Mouse (Mus musculus): ENCODE data around the gene Mmp24. TPM values are rescaled to one million over a fixed set of nuclear protein-coding genes. Genes with fewer than 3 reads are reported as not detected.

Mmp24 gene
- polyA plus RNA-seq, 1 experiment: 0.08 TPM

DNA sequence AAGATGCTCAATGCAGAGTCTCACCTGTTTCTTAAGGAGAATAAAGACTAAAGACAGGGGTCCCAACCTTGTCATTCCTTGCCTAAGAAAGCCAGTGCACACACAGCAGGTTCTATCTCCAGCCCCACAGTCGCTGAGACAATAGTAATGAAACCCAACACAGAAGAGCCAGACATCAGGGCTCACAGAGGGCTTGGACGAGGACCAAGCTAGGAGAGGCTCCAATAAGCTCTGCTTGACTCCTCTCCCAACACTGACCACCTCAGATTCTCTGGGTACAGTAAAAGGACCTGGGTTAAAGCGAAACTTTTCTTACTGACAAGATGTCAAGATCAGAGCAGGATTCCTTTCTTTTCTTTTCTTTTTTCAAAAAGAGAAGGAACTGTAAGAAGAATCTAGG, 23.5 kb downstream of the Mmp24 start:
- no peak for DNase-seq
- WGBS: 62% methylated on average over 3 of the region's 3 CpGs
- TF ChIP-seq CTCF (IDR thresholded peaks at IDR 0.05; ENCODE audit: borderline replicate concordance, control insufficient read depth, extremely low read depth, insufficient read depth, low read length, poor library complexity): no peak
- no peak for TF ChIP-seq POLR2A (IDR thresholded peaks at IDR 0.05; ENCODE audit: control insufficient read depth, extremely low read depth, insufficient read depth, low read length, poor library complexity)
- Histone ChIP-seq H3K36me3 (ENCODE audit: control insufficient read depth, insufficient read depth, low read length) (no peaks in the 10 kb centered on the region), H3K4me3 (ENCODE audit: control insufficient read depth, insufficient read depth, low read length) (no peak overlapping the region), H3K27me3 (ENCODE audit: control insufficient read depth, insufficient read depth, low read length) (no peaks in the 10 kb centered on the region), H3K4me1 (replicated peaks; ENCODE audit: control insufficient read depth, insufficient read depth, low read length) (no peaks in the 10 kb centered on the region), H3K27ac (ENCODE audit: control insufficient read depth, insufficient read depth, low read length) (no peak overlapping the region)

DNA sequence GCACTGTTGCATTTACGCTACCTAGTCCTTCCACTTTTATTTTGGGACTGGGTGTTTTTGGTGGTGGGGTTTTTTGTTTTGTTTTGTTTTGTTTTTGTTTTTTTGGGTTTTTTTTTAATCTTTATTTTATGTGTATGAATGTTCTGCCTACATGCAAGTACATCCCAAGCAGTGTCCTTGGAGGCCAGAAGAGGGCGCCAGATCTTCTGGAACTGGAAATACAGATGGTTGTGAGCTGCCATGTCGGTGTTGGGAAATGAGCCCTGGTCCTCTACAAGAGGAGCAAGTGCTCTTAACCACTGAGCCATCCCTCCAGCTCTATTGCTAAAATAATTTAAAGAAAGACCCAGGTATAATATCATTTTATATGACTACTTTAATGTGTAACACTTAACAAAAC, 27.6 kb downstream of the Mmp24 start:
- Histone ChIP-seq H3K27me3 (ENCODE audit: control insufficient read depth, insufficient read depth, low read length) (no peaks in the 10 kb centered on the region), H3K4me1 (replicated peaks; ENCODE audit: control insufficient read depth, insufficient read depth, low read length) (no peaks in the 10 kb centered on the region), H3K4me3 (ENCODE audit: control insufficient read depth, insufficient read depth, low read length) (no peak overlapping the region), H3K27ac (ENCODE audit: control insufficient read depth, insufficient read depth, low read length) (no peak overlapping the region), H3K36me3 (ENCODE audit: control insufficient read depth, insufficient read depth, low read length) (no peaks in the 10 kb centered on the region)
- TF ChIP-seq POLR2A (IDR thresholded peaks at IDR 0.05; ENCODE audit: control insufficient read depth, extremely low read depth, insufficient read depth, low read length, poor library complexity): no peak
- TF ChIP-seq CTCF (IDR thresholded peaks at IDR 0.05; ENCODE audit: borderline replicate concordance, control insufficient read depth, extremely low read depth, insufficient read depth, low read length, poor library complexity): no peak
- DNase-seq: peak; percentile 29
- 70% methylated on average over 3 of the region's 3 CpGs for WGBS

- TF ChIP-seq POLR2A (IDR thresholded peaks at IDR 0.05; ENCODE audit: control insufficient read depth, extremely low read depth, insufficient read depth, low read length, poor library complexity): no peak
- TF ChIP-seq CTCF (IDR thresholded peaks at IDR 0.05; ENCODE audit: borderline replicate concordance, control insufficient read depth, extremely low read depth, insufficient read depth, low read length, poor library complexity): no peak
- no peak for DNase-seq
- 78% methylated on average over 5 of the region's 5 CpGs for WGBS
- H3K36me3 ChIP-seq (ENCODE audit: control insufficient read depth, insufficient read depth, low read length): no peaks in the 10 kb centered on the region
- no peak overlapping the region for H3K4me3 ChIP-seq (ENCODE audit: control insufficient read depth, insufficient read depth, low read length)
- no peaks in the 10 kb centered on the region for H3K4me1 ChIP-seq (replicated peaks; ENCODE audit: control insufficient read depth, insufficient read depth, low read length)
- H3K27me3 ChIP-seq (ENCODE audit: control insufficient read depth, insufficient read depth, low read length): no peaks in the 10 kb centered on the region
- H3K27ac ChIP-seq (ENCODE audit: control insufficient read depth, insufficient read depth, low read length): no peak overlapping the region
These were observed 28.9 kb downstream of the Mmp24 start for GRCm38 (mm10) chr2:155804053-155804452.

DNA sequence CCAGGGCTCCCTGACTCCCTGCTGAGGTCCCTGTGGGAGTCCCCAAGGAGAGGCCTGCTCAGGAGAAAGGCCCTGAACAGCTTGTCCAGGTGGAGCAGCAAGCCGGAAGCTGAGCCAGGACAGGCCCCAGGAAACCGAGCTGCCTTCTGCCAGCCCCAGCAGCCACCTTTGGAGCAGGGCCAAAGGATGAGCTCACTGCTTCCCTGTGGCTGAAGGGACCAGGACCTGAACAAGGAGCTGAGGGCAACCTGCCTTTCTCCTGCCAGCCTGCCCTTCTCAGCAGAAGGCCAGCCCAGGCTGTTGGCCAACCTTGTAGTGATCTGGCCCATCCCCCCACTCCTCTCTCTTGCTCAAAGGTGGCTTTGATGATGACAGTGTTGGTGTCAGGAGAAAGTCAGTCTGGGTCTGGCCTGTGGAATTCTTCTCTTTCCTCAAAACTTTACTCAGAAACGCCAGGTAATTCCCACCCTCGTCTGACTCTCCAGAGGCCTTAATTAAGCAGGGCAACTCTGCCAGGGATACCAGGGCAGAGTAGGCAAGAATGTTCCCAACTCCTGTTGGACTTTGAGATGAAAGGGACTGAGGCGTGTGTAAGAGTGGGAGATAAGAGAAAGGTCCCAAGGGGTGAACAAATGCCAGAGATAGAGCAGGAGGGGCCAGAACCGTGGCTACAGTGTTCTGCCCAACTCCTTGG, 30.2 kb downstream of the Mmp24 start:
- WGBS: 72% methylated on average over 6 of the region's 6 CpGs
- Histone ChIP-seq H3K36me3 (ENCODE audit: control insufficient read depth, insufficient read depth, low read length) (no peaks in the 10 kb centered on the region), H3K4me1 (replicated peaks; ENCODE audit: control insufficient read depth, insufficient read depth, low read length) (no peaks in the 10 kb centered on the region), H3K27me3 (ENCODE audit: control insufficient read depth, insufficient read depth, low read length) (no peaks in the 10 kb centered on the region), H3K27ac (ENCODE audit: control insufficient read depth, insufficient read depth, low read length) (no peak overlapping the region), H3K4me3 (ENCODE audit: control insufficient read depth, insufficient read depth, low read length) (no peak overlapping the region)
- DNase-seq: no peak
- TF ChIP-seq POLR2A (IDR thresholded peaks at IDR 0.05; ENCODE audit: control insufficient read depth, extremely low read depth, insufficient read depth, low read length, poor library complexity) (no peak), CTCF (IDR thresholded peaks at IDR 0.05; ENCODE audit: borderline replicate concordance, control insufficient read depth, extremely low read depth, insufficient read depth, low read length, poor library complexity) (no peak)

DNA sequence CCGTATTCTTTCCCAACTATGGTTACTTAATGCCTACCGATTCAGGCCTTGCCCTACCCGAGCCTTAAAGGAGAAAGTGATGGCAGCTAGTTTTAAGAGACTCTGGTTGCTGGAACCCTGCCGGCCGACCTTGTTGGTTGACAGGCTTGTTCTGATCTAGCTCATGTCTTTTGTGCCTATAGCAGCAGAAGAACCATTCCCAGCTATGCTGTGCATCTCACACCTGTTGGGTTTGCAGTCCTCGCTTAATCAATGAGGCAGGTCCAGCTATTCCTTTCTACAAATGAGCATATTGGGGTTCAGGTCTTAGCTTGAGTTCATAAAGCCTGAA, 30.7 kb downstream of the Mmp24 start:
- TF ChIP-seq POLR2A (IDR thresholded peaks at IDR 0.05; ENCODE audit: control insufficient read depth, extremely low read depth, insufficient read depth, low read length, poor library complexity): no peak
- TF ChIP-seq CTCF (IDR thresholded peaks at IDR 0.05; ENCODE audit: borderline replicate concordance, control insufficient read depth, extremely low read depth, insufficient read depth, low read length, poor library complexity): no peak
- H3K4me3 ChIP-seq (ENCODE audit: control insufficient read depth, insufficient read depth, low read length): no peak overlapping the region
- no peak for DNase-seq
- H3K4me1 ChIP-seq (replicated peaks; ENCODE audit: control insufficient read depth, insufficient read depth, low read length): no peaks in the 10 kb centered on the region
- no peaks in the 10 kb centered on the region for H3K36me3 ChIP-seq (ENCODE audit: control insufficient read depth, insufficient read depth, low read length)
- no peak overlapping the region for H3K27ac ChIP-seq (ENCODE audit: control insufficient read depth, insufficient read depth, low read length)
- H3K27me3 ChIP-seq (ENCODE audit: control insufficient read depth, insufficient read depth, low read length): no peaks in the 10 kb centered on the region
- 92% methylated on average over 6 of the region's 6 CpGs for WGBS

- Histone ChIP-seq H3K4me1 (replicated peaks; ENCODE audit: control insufficient read depth, insufficient read depth, low read length) (no peaks in the 10 kb centered on the region), H3K4me3 (ENCODE audit: control insufficient read depth, insufficient read depth, low read length) (no peak overlapping the region), H3K27me3 (ENCODE audit: control insufficient read depth, insufficient read depth, low read length) (no peaks in the 10 kb centered on the region), H3K36me3 (ENCODE audit: control insufficient read depth, insufficient read depth, low read length) (no peaks in the 10 kb centered on the region), H3K27ac (ENCODE audit: control insufficient read depth, insufficient read depth, low read length) (no peak overlapping the region)
- 92% methylated on average over 5 of the region's 5 CpGs for WGBS
- TF ChIP-seq POLR2A (IDR thresholded peaks at IDR 0.05; ENCODE audit: control insufficient read depth, extremely low read depth, insufficient read depth, low read length, poor library complexity) (no peak), CTCF (IDR thresholded peaks at IDR 0.05; ENCODE audit: borderline replicate concordance, control insufficient read depth, extremely low read depth, insufficient read depth, low read length, poor library complexity) (no peak)
- no peak for DNase-seq
These were observed 31.4 kb downstream of the Mmp24 start for GRCm38 (mm10) chr2:155806548-155806947.

- H3K4me3 ChIP-seq (ENCODE audit: control insufficient read depth, insufficient read depth, low read length): no peak overlapping the region
- no peak overlapping the region for H3K27ac ChIP-seq (ENCODE audit: control insufficient read depth, insufficient read depth, low read length)
- H3K36me3 ChIP-seq (ENCODE audit: control insufficient read depth, insufficient read depth, low read length): no peaks in the 10 kb centered on the region
- WGBS: 72% methylated on average over 4 of the region's 4 CpGs
- DNase-seq: no peak
- no peaks in the 10 kb centered on the region for H3K4me1 ChIP-seq (replicated peaks; ENCODE audit: control insufficient read depth, insufficient read depth, low read length)
- TF ChIP-seq CTCF (IDR thresholded peaks at IDR 0.05; ENCODE audit: borderline replicate concordance, control insufficient read depth, extremely low read depth, insufficient read depth, low read length, poor library complexity) (no peak), POLR2A (IDR thresholded peaks at IDR 0.05; ENCODE audit: control insufficient read depth, extremely low read depth, insufficient read depth, low read length, poor library complexity) (no peak)
- no peaks in the 10 kb centered on the region for H3K27me3 ChIP-seq (ENCODE audit: control insufficient read depth, insufficient read depth, low read length)
These were observed 32.3 kb downstream of the Mmp24 start for GRCm38 (mm10) chr2:155807408-155807807.
